Mouse (Mus musculus) liver, postnatal 0 days (tissue): ENCODE data around the gene Cnbd2.

Source experiments
- CTCF ChIP-seq: sonication (generic); IDR thresholded peaks from 2 replicates; pipeline ENCODE4 v1.5.1; 2016; ENCODE audit warnings: antibody characterized with exemption, low read depth
- EP300 ChIP-seq: IDR thresholded peaks from 2 replicates; pipeline ENCODE4 v1.6.1; 2016; ENCODE audit warnings: antibody characterized with exemption, low read depth, mild to moderate bottlenecking

GRCm38 (mm10) chr2:156422631-156423030 lies 110.5 kb downstream of the Cnbd2 start:
- TF ChIP-seq CTCF: no peak
- TF ChIP-seq EP300: no peak
